In the genomic region with DNA sequence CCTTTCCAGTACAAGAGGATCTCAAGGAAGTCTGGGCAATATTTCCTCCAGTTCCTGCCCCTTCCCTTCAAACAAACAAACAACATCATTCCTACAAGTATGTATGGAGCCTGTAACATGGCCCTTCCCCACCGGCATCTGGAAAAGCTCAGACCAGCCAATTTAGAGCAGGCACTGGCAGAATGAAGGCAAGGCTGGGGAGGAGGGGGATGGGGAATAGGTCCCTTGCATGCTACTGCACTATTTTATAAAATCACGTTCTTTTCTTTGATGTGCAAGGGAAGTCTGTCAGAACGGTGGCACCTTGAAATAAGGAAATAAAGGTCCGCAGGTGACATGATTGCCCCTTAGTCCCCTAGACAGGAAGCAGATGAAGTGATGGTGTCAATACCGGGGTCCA, we compare ENCODE assay signal across 12 mouse cellular contexts. TPM values are rescaled to one million over a fixed set of nuclear protein-coding genes. Genes with fewer than 3 reads are reported as not detected.
DNase-seq lines count a peak whose midpoint lies in the region; ATAC-seq lines count a peak whose summit lies in the region.
"Had no signal": no experiment of that assay in that cellular context is flagged by ENCODE, and none has a peak within 500 bp of the region (broad histone marks: within the 10 kb centered on the region; RNA-seq: fewer than 3 reads in every experiment).

No protein-coding gene starts in this region.

- intact Hi-C loops in heart, postnatal 10 days (cut with DNase I) = loop anchor here (1.0 kb wide), 1 partner anchor 545 kb away; no protein-coding TSS in a partner anchor

- no peak overlapping the region for H3K9ac ChIP-seq in heart, embryonic 14.5 days (ENCODE audit: low read length)
- H3K9ac ChIP-seq in embryonic facial prominence, embryonic 15.5 days = no peak overlapping the region
- H3K9ac ChIP-seq: forebrain, postnatal 0 days had no signal

- WGBS in heart, embryonic 14.5 days = 29% methylated on average over 5 of the region's 5 CpGs
- WGBS in embryonic facial prominence, embryonic 10.5 days = 35% methylated on average over 5 of the region's 5 CpGs
- 18% methylated on average over 5 of the region's 5 CpGs for WGBS in embryonic facial prominence, embryonic 15.5 days

- no peak for ATAC-seq in heart, embryonic 14.5 days (ENCODE audit: insufficient number of reproducible peaks, insufficient read depth, low FRiP score, low read depth)
- ATAC-seq in embryonic facial prominence, embryonic 15.5 days (ENCODE audit: insufficient number of reproducible peaks, low FRiP score, low TSS enrichment, low read depth) = no peak
- ATAC-seq in frontal cortex, adult (ENCODE audit: low TSS enrichment) = no peak
- ATAC-seq: CD4-positive, CD25-positive, alpha-beta regulatory T cell, adult 4 months had no signal

- H3K4me1 ChIP-seq in heart, embryonic 14.5 days (ENCODE audit: control insufficient read depth in 2 of 2, insufficient read depth in 2 of 2, low read length in 2 of 2) = peaks cover 11 to 21% of the 10 kb centered on the region in 2 experiments
- peaks cover 64% of the 10 kb centered on the region for H3K4me1 ChIP-seq in embryonic facial prominence, embryonic 10.5 days
- H3K4me1 ChIP-seq in embryonic facial prominence, embryonic 15.5 days = peaks cover 48% of the 10 kb centered on the region
- H3K4me1 ChIP-seq: megakaryocyte, embryonic 14.5 days had no signal

- peaks cover 19% of the 10 kb centered on the region for H3K27me3 ChIP-seq in heart, embryonic 14.5 days (ENCODE audit: control insufficient read depth, insufficient read depth, low read length)
- peaks cover 52% of the 10 kb centered on the region for H3K27me3 ChIP-seq in embryonic facial prominence, embryonic 10.5 days (replicated peaks; ENCODE audit: low read depth, poor library complexity, severe bottlenecking)
- H3K27me3 ChIP-seq in embryonic facial prominence, embryonic 15.5 days = peaks cover 9% of the 10 kb centered on the region; the same call in 1 of the 2 replicates

- H3K36me3 ChIP-seq in heart, embryonic 14.5 days (ENCODE audit: control insufficient read depth, insufficient read depth, low read length) = no peaks in the 10 kb centered on the region
- H3K36me3 ChIP-seq in embryonic facial prominence, embryonic 10.5 days (replicated peaks) = no peaks in the 10 kb centered on the region
- no peaks in the 10 kb centered on the region for H3K36me3 ChIP-seq in embryonic facial prominence, embryonic 15.5 days
- H3K36me3 ChIP-seq: hindbrain, embryonic 10.5 days had no signal

- no peak for DNase-seq in heart, postnatal 10 days
- DNase-seq in embryonic facial prominence, embryonic 10.5 days (ENCODE audit: low spot score) = peak; percentile 82
- peak; percentile 40 for DNase-seq in neural tube, embryonic 10.5 days (ENCODE audit: extremely low spot score, low spot score)
- DNase-seq in thymus, postnatal 10 days (ENCODE audit: low spot score in 2 of 2) = no peak

- H3K4me2 ChIP-seq in heart, embryonic 14.5 days (ENCODE audit: low read length) = peak overlapping the region; percentile 92; the same call in 1 of the 2 replicates
- H3K4me2 ChIP-seq in embryonic facial prominence, embryonic 15.5 days (replicated peaks) = no peak overlapping the region

- H3K9me3 ChIP-seq in heart, embryonic 14.5 days (ENCODE audit: control insufficient read depth, low read length) = no peaks in the 10 kb centered on the region
- H3K9me3 ChIP-seq in embryonic facial prominence, embryonic 10.5 days = no peaks in the 10 kb centered on the region
- H3K9me3 ChIP-seq in embryonic facial prominence, embryonic 15.5 days (replicated peaks) = no peaks in the 10 kb centered on the region
- H3K9me3 ChIP-seq: hindbrain, embryonic 10.5 days; megakaryocyte, embryonic 14.5 days had no signal

- H3K27ac ChIP-seq in heart, embryonic 14.5 days (replicated peaks in 1 of 2; ENCODE audit: control insufficient read depth in 1 of 2, insufficient read depth in 1 of 2, low read depth in 2 of 2, low read length in 2 of 2) = no peak overlapping the region
- H3K27ac ChIP-seq in embryonic facial prominence, embryonic 10.5 days (replicated peaks) = peak overlapping the region; percentile 60
- peak overlapping the region; percentile 85; the same call in 1 of the 2 replicates for H3K27ac ChIP-seq in embryonic facial prominence, embryonic 15.5 days (replicated peaks)

- H3K4me3 ChIP-seq in heart, embryonic 14.5 days (ENCODE audit: control insufficient read depth in 1 of 2, insufficient read depth in 1 of 2, low read depth in 1 of 2, low read length in 2 of 2) = no peak overlapping the region
- H3K4me3 ChIP-seq in embryonic facial prominence, embryonic 10.5 days = peak overlapping the region; percentile 82; the same call in 1 of the 2 replicates
- no peak overlapping the region for H3K4me3 ChIP-seq in embryonic facial prominence, embryonic 15.5 days (replicated peaks)
- H3K4me3 ChIP-seq: megakaryocyte, embryonic 14.5 days had no signal

RNA-seq across cellular contexts. Expression of a gene that starts 0.9 kb away (rescaled TPM):
- polyA plus RNA-seq in heart, embryonic 14.5 days (2014; fragmentation: Nextera tagmentation; extraction: Ambion mirVana) = 19.1 and 25.7 TPM in 2 replicates
- total RNA-seq in heart, postnatal 10 days (2021) = 10 to 100 TPM; 16.2 to 20.4 TPM
- 12.6 and 23.6 TPM in 2 replicates for polyA plus RNA-seq in embryonic facial prominence, embryonic 10.5 days (2016; fragmentation: Nextera tagmentation; extraction: Ambion mirVana)
- polyA plus RNA-seq in embryonic facial prominence, embryonic 15.5 days (2015; fragmentation: Nextera tagmentation; extraction: Ambion mirVana) = 27.6 and 30.1 TPM in 2 replicates
- total RNA-seq: monocyte, adult 5-6 weeks had no signal
- polyA plus RNA-seq: CD4-positive, CD25-positive, alpha-beta regulatory T cell, adult 4 months had no signal

Comparison
In these comparisons a context has a peak if more than half of its experiments do, and no peak if none do; other contexts are left out.
1. H3K27ac ChIP-seq: peak in embryonic facial prominence, embryonic 10.5 days (single experiment) and embryonic facial prominence, embryonic 15.5 days (single experiment); none in heart, embryonic 14.5 days (0 of 2).
2. DNase-seq: peak in embryonic facial prominence, embryonic 10.5 days (single experiment) and neural tube, embryonic 10.5 days (single experiment); none in heart, postnatal 10 days (0 of 2) and thymus, postnatal 10 days (0 of 2).